Mouse (Mus musculus): ENCODE data around the gene Snap91. TPM values are rescaled to one million over a fixed set of nuclear protein-coding genes. Genes with fewer than 3 reads are reported as not detected.
A peak's percentile ranks its signal among the peaks of the same experiment; 100 is the strongest.

Gene Snap91
- 1 to 10 TPM; 1.9 to 2.2 TPM for total RNA-seq (2021)
- long read RNA-seq, experiment 1, partial matches to known transcripts: 0 of 3 reads
- long read RNA-seq, experiment 1, other reads (novel, unspliced or antisense): 3 of 3 reads
- long read RNA-seq, experiment 2, full-length matches to known transcripts: 1 of 8 reads
- long read RNA-seq, experiment 2, partial matches to known transcripts: 1 of 8 reads
- long read RNA-seq, experiment 2, other reads (novel, unspliced or antisense): 6 of 8 reads

DNA sequence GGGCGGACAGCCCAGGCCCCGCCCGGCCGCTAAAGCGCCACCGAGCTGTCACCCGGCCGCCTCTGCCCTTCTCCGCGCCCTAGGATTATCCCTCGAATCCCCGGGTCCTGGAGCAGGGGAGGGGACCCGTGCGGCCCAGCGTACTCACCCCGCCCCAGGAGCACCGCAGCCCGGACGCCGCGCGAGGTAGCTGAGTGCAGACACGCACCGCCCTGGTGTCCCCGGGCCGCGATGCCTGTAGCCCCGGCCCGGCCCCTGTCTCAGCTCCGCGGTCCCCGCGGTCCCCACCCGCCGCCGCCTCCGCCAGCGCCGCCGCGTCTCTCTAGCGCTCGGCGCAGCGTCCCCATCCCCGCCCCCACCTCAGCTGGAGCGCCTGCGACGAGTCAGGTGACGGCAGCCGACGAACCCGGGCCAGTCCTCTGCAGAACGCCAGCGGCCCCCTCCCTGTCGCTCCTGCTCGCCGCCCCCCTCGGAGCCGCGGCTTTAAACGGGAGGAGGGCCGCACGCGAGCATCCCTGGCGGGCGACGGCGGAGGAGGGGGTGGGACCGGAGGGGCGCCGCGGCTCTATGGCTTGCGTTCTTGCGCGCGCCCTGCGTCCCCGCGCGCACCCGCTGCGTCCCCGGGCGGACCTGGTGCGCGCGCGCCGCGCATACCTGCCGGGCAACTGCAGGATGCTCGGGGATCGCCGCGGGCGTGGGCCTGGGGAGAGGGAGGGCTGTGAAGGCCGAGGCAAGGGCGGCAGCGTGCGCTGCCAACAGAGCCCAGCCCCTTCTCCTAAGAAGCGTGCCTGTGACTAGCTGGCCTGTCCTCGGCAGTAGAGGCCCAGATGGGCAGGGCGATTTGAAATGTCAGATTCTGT, at the start of gene Snap91:
TSS of gene Snap91 (minus strand) at position 542 of the 860 bp plus-strand sequence.
- DNase-seq (ENCODE audit: low spot score in 2 of 2): peak in 1 of 2 experiments; percentile 39

DNA sequence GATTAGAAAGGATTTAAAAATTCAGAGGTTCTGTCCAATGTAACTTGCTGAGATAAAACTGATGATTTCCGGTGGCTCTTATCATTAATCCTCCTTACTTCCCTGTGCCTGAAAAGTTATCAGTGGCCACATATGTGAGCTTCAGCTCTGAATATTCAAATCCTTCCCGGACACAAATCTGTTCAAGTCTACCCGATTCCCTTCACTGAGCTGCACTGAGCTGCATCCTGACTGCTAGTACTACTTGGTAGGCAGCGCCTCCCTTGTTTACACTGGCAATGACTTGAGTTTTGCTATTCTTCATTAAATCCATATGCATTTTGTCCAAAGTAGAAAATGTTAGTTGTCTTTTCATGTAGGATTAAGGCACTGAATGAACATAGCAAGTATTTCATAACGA, 46.1 kb upstream of the Snap91 start:
- no peak for DNase-seq (ENCODE audit: low spot score in 2 of 2)

DNA sequence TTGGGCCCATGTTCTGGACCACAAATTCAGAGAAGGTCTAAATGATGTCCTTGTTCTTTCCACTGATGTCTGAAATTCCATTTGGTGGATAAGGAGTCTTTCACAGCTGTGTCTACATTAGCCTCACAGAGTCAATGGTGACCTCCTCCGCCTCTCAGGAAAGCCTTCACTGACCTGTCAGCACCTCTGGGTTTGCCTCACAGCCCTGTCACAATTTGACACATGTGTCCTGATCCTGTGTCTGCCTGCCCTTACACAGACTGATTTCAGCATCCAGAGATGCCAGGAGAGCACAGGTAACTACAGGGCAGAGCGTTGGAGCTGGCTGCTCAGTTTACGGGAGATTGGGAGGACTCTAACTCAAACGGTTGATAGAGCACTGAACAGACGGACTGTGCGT, 45.2 kb upstream of the Snap91 start:
- no peak for DNase-seq (ENCODE audit: low spot score in 2 of 2)

DNA sequence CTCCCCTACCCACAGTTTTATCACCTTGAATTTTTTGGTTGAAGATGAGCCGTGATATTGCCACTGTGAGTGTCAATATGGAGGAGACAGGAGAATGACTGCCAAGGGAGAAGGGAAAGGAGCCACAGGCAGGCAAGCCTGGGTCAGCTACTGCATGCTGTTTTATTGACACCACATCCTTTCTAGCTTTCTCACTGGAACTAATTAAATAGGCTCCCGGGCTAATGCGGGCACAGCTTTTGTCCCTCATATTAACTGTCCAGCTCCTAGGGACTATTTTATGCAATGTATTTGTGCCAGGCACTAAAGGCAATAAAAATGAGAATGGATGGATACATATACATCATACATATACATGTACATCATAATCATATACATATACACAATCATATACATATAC, 42.0 kb upstream of the Snap91 start:
- no peak for DNase-seq (ENCODE audit: low spot score in 2 of 2)

DNA sequence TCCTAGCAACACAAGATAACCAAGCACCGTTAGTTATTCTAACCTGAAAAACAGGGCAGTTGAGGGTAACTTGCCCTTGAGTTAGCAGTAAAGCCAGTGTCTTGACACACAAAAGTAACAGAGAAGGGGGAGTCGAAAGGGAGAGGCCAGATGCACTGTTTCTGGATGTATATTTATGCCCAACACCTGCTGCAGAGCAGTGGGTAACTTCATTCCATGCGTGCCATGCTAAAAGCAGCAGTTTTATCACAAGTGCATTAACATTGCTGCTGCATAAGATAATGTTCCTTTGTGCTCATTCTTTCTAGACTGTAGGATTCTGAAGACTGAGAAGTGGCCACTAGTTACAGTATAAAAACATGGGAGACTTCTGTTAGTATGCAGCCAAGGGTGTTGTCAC, 36.1 kb upstream of the Snap91 start:
- no peak for DNase-seq (ENCODE audit: low spot score in 2 of 2)

DNA sequence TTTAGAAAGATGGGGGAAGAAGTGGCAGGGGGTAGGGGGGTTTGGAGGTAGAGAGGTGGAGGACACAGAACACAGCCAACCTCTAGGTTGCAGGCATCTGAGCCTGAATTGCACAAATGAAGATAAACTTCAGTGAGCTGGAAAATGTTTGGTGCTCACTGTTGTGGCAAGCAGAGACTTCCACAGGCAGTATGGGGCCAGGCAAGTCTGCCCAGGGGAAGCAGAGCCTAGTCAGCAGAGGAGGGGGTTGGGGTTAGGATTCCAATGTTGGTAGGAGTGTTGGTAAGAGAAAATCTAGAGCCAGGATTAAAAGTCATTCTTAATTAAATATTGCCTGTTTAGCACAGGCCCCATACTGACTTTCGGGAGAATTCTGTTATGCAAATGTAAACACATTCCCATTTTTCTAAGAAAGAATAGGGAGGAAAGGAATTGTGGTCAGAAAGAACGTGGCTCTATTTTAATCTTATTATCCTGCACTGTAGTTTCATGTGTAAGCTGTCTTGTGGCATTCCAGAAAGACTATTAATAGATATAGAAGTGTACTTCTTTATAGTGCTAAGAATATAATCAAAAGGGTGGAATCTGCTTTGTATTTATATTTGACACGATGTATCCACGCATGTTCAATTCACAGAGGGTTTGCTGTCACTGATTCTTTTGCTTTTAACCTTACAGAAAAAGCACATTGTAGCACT, 19.2 kb upstream of the Snap91 start:
- no peak for DNase-seq (ENCODE audit: low spot score in 2 of 2)

DNA sequence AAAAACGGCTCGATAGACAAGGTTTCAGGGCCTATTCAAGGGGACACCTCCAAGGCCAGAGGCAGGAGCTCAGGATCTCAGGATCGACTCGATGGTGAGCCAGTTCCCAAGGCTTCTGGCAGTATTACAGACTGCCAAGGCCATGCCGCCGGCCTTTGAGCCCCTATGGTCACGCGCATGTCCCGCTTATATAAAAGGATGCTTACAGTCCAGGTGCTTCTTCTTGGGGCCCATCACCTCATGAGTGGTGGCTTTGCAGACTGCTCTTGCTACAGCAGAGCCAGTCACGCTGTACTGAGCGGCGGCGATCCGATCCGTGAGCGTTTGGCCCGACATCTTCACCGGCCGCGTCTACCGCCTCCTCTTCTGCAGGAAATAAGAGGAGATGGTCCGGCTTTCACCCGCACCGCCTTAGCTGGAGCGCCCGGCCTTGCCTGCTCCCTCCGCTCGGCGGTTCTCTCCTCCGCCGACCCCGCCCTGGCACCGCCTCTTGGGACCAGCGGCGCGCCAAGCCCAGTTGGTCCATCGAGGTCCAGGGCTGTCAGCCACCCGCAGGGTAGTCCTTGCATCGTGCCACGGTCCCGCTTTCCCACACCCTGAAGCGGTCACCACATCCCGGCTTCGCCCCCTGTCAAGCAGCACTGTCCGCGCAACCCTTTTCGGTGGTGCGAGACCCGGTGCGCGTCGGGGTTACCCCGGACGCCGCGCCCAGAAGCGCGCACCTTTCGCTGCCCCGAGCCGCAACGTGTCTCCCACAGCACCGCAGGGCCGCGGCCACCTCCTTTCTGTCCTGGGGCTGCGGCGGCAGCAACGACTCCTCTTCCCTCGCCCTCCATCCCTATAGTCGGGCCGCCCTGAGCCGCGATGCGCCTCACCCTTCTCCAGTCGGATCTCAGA, 990 bp downstream of the Snap91 start:
- peak in 1 of 2 experiments; percentile 10 for DNase-seq (ENCODE audit: low spot score in 2 of 2)

DNA sequence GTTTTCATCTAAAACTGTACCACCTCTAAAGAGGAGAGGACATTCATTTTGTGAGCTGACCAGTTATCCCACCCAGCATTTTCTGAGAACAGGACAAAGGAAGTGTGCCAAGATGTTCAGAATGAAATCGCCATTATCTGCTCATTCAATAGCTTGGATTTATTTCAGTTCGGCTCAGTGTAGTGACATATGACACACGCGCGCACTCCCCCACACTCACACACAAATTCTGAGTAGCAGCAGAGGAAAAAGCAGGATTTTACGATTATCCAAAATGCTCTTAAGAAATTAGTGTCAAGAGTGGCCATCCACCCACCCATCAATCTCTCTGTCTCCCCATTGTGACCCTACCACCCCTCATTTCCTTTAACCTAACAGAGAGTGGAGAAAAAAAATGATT, 1.7 kb downstream of the Snap91 start:
- no peak for DNase-seq (ENCODE audit: low spot score in 2 of 2)

DNA sequence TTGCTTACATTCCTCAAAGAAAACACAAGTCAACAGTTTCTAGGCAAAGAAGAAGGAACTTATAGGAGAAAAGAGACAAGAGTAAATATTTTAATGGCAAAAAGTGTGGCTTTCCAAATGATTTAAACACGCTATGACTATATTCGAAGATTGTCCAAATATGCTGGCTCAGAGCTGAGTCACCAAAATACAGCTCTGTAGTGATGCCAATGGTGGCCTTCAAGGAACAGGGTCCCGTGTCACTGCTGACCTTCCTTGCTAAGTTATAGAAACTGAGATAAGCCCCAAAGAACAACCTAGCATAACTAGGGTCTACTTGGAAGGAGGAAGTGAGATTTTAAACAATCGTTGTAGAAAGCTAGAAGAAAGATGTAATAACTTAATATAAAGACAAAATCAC, 6.8 kb downstream of the Snap91 start:
- no peak for DNase-seq (ENCODE audit: low spot score in 2 of 2)

DNA sequence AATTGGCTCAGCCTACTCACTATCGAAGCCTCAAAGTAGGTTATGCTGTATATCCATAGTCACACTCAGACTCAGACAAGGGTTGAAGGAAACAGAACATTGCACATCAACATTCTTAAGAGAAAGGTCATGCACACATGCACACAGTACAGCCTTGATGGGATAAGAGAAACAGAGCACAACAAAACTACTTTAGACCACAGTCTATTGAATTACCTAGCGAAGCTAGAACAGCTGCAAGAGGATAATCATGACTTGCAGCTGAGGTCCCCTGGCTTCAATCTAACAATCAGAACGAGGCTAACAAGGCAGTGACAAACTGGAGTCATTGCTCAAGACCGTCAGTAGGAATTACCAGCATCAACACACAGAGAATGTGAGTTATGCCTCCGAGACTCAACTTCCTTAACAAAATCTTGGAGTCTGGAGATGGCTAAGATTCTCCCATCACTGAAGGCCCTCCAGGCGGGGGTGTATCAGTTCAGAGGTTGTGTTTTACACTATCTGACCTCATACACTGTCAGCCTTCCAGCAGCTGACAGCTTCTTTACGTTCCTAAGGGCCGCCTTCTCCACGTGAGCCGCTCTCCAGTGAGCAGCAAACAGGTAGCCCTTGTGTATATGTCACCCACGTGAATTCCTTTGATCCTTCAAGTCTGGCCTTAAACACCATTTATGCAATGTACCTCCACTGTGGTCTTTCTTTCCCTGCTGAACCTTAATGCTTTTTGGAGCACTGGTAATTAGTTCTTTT, 10.7 kb downstream of the Snap91 start:
- DNase-seq (ENCODE audit: low spot score in 2 of 2): no peak

DNA sequence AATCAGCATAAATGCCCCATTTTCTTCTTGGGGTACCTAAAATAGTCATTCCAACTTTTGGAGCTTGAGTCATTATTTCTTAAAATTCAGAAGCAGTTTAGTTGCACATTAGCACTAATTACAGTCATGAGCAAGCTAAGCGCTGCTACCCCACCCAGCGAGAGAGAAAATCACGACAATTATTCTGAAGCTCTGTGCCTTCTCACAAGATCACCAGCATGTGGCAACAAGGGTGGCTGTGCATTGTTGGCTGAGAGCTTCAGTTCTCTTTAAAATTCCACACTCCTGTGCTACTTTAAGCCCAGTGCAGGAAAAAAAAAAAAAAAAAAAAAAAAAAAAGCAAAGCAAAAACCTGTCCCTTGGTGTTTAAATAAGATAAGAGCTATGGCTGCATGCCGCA, 22.4 kb downstream of the Snap91 start:
- DNase-seq (ENCODE audit: low spot score in 2 of 2): no peak

DNA sequence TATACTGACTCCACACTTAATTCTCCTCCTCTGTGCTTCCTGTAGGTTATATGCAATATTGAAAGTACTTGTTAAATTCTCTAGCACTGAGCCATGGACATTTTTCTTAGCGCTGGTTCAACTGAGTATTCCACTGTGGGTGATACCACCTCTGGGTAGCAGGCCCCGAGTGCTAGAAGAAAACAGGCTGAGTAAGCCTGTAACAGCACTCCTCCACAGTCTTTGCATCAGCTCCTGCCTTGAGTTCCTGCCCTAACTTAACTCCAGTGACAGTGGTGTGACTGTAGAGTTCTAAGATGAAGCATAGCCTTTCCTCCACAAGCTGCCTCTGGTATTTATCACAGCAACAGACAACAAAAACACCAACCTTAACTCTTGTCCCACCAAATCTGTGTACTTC, 22.8 kb downstream of the Snap91 start:
- DNase-seq (ENCODE audit: low spot score in 2 of 2): no peak

DNA sequence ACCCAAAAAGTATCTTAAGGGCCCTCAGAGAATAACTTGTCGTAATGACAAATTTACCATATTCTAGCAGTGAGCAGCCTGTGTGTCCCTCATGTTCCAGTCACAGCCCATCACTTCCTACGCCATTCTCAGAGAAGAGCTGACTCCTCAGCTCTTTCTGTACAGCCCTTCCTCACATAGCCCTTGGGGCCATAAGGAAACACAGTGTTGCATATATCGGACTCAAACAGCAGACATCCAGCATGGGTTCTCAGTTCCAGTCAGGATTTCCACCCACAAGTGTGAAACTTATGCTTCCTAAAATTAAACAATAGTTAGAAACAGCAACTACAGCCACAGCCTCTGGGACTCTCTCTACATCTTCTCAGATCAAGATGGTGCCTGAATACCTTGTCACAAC, 27.6 kb downstream of the Snap91 start:
- no peak for DNase-seq (ENCODE audit: low spot score in 2 of 2)

DNA sequence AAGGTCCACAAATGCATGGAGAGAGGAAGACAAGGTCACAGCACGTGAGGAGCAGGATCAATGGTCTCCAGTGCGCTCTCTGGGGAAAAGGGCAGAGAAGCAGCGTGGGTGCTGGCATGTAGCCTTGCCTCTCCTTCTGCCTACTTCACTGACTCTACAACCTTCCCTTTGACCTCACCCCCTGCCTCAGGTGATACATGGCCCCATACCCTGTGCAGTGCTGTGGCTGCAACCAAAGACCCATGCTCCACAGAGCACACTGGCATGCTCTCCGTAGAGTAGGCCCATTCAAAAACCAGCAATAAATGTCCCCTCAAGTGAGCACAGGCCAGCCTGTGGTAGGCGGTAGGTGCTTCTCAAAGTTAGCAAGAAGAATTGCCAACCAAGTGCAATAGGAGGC, 28.8 kb downstream of the Snap91 start:
- DNase-seq (ENCODE audit: low spot score in 2 of 2): no peak

DNA sequence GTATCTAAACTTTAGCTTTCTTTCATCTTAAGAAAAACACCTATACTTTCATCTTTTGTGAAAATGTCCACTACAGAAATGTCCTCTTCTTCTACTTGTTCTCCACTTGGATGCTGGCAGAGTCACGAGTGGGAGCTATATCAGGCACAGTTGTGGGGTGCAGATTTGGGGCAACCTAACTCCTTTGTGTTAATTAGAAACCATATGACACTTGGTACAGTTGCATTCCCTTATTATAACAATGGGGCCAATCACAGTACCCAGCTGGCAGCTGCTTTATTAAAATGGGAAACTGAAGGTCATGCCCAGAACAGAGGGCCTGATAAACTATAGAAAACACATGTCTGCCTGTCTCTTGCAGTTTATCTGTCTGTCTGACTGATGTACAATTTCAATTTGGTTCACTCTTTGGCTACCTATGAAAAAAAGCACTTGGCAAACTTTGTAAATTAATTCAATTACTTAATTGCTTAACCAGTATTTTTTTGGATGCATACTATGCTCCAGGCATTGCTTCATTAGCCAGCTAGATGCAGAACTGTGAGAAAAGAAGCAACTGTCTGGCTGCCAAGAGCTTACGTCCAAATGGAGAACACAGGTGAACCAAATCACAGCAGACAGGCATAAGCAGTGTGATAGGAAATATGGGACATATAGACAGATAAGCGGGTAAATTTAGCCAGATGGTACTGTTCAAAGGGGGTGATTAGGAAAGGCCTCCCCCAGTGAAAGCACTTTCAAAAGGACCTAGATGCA, 29.8 kb downstream of the Snap91 start:
- DNase-seq (ENCODE audit: low spot score in 2 of 2): no peak

DNA sequence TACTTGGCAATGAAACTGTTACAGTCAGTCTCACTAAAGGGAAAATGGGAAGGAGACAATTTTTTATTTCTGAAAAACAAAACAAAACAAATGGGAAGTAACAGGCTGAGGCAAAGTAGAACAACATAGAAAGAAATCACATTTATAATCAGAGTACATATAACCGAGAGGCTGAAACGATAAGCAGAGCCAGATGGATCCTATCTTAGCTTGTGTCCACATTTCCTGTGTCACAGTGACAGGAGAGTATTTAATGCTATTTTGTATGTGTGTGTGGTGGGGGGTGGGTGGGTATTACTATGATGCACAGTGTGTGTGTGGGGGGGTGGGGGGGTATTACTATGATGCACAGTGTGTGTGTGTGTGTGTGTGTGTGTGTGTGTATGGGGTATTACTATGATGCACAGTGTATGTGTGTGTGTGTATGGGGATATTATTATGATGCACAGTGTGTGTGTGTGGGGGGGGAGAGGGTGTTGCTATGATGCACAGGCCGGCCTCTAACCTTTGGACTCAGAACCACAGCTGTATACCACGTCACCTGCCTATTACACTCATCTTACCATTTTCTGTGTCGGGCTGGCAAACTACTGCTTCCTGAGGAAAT, 36.6 kb downstream of the Snap91 start:
- DNase-seq (ENCODE audit: low spot score in 2 of 2): no peak

DNA sequence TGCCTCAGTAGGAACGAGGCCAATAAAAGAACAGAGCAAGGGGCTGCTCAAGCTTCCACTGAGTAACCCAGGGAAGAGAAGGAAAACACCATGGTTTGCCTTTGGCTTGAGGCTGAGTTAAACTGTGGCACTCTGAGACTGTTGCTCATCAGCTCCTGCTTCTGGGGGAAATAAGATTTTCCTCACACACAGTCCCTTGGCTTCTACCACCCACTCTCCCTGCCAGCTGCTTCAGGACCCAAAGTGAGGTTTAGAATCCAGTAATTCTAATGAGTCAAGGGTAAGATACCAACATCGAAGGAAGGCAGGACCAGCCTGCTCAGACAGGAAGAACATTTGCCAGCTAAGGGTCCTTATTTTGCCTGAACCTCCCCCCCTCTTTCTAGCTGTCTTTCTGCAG, 50.7 kb downstream of the Snap91 start:
- no peak for DNase-seq (ENCODE audit: low spot score in 2 of 2)

DNA sequence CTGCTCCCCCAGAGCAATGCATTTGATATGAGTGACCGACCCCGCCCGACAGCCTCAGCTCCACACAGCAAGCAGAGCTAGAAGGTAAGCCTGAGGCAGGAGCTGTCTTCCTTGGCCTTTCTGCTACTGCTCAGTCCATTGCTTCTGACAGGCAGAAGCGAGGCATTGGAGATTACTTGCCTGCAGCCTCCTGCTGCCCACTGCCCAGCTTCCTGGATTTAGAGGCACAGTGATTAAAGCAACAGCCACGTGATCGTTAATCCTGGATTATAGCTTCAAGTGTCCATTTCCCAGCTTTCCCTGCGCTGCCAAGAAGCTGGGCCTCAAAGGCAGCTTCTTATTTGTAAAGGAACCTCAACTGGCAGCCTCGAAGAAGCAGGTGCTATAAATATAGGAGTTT, 51.4 kb downstream of the Snap91 start:
- DNase-seq (ENCODE audit: low spot score in 2 of 2): no peak

DNA sequence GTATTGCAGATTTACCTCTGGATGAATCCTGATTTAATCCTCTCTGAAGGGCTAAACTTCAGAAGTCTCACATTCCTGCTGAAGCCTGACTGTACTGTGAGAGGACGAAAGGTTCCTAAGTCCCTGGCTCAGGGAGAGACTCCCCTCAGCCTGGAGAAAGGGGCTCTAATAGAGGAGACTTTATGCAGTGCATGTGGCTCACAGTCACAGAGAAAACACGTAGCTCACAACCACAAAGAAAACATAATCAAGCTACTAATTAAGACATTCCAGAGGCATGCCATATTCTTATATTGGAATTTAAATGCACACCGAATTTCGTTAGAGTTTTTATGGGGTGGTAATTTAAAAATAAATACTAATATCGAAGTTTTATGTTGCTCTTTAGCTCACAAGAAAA, 61.1 kb downstream of the Snap91 start:
- DNase-seq (ENCODE audit: low spot score in 2 of 2): no peak

Measured in gastrocnemius, postnatal 4 days (tissue).